Mouse (Mus musculus): Measurements from ENCODE around the gene Pde10a. TPM values are rescaled to one million over a fixed set of nuclear protein-coding genes. Genes with fewer than 3 reads are reported as not detected.

Gene Pde10a
- 1.6 TPM for polyA plus RNA-seq (2015; fragmentation: Illumina TruSeq; extraction: RNeasy Lipid Tissue Mini Kit (QIAGEN cat#74804); ENCODE audit: insufficient read depth, low replicate concordance)

GRCm38 (mm10) chr17:8525225-8525721 lies at the start of gene Pde10a:
Pde10a (plus strand) TSS chr17:8525372.

DNA sequence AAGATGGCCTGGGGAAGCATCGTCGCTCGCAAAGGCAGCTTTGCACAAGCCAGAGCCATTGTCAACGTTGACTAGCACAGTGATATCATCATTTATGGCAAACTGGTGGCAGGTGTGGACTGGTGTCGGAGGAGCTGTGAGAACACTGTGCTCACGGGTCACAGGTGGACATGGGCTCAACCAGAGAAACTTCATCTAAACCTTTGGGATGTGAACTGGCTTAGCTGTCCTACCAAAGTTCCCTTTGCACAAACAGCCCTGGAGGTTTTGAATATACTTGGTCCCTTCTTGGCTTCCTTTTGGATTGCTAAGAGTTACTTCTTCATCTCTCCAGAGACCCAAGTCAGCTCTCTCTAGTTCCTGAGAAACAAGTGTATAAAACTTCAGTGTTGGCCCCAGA lies 41.7 kb downstream of the Pde10a start, which contains the start of gene Gm17087:
Gene Gm17087 (minus strand): TSS at position 101 of the 400 bp plus-strand sequence.

DNA sequence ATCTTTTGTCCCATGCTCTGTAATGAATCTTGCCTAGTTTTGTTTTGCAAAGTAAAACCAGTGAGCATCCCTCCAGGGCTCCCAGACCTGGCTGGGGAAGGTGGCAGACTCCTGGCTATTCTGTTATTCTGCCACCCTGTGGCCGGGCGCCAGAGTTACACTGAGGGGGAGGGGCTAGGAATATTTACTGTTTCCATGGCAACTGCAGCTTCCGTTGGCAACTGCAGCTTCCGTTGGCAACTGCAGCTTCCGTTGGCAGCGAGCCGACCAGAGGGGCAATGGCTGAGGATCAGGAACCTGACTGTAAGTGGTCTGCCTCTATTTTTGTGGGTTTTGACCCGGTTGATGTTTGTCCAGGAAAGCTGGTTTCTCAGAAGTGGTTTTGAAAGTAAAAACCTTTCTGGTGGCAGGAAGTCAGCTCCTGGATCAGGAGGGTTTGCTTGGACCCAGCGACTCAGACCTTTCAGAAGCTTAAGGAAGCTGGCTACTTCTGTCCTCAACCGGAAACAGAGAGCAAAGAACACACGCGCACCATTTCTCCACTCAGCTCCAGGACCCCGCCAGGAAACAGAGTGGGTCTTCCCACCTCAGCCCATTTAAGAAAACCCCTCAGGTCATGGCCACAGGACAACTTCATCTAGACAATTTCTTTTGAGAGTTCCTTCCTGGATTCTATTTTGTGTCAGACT lies 463.1 kb downstream of the Pde10a start, which contains the start of gene 1700010I14Rik:
Gene 1700010I14Rik (plus strand): TSS at position 215 of the 689 bp plus-strand sequence.

Other genes starting within 250 kb of the Pde10a start
- gene Mpc1, start 242.5 kb upstream of the Pde10a start, polyA plus RNA-seq (2015; fragmentation: Illumina TruSeq; extraction: RNeasy Lipid Tissue Mini Kit (QIAGEN cat#74804); ENCODE audit: insufficient read depth, low replicate concordance) = 152 TPM
- 131 TPM for gene Sft2d1, start 214.3 kb upstream of the Pde10a start, polyA plus RNA-seq (2015; fragmentation: Illumina TruSeq; extraction: RNeasy Lipid Tissue Mini Kit (QIAGEN cat#74804); ENCODE audit: insufficient read depth, low replicate concordance)
- gene Prr18, start 187.9 kb upstream of the Pde10a start, polyA plus RNA-seq (2015; fragmentation: Illumina TruSeq; extraction: RNeasy Lipid Tissue Mini Kit (QIAGEN cat#74804); ENCODE audit: insufficient read depth, low replicate concordance) = 0.29 TPM
- not detected for gene T2, start 169.4 kb upstream of the Pde10a start, polyA plus RNA-seq (2015; fragmentation: Illumina TruSeq; extraction: RNeasy Lipid Tissue Mini Kit (QIAGEN cat#74804); ENCODE audit: insufficient read depth, low replicate concordance)
- gene T, start 90.9 kb upstream of the Pde10a start, polyA plus RNA-seq (2015; fragmentation: Illumina TruSeq; extraction: RNeasy Lipid Tissue Mini Kit (QIAGEN cat#74804); ENCODE audit: insufficient read depth, low replicate concordance) = not detected
- not detected for gene Gm17087, start 41.6 kb downstream of the Pde10a start, polyA plus RNA-seq (2015; fragmentation: Illumina TruSeq; extraction: RNeasy Lipid Tissue Mini Kit (QIAGEN cat#74804); ENCODE audit: insufficient read depth, low replicate concordance)

All from spleen, adult 10 weeks (tissue).